Mouse (Mus musculus) kidney, postnatal 4 days (tissue): ENCODE results near the gene Tnni1.

ENCODE experiments used
- DNase-seq, 2 experiments: peaks; one replicate each; pipeline ENCODE4 v3.0.0; 2021; ENCODE audit warnings: mixed read lengths in 2 of 2

Gene Tnni1

GRCm38 (mm10) chr1:135847139-135847562 is 67.9 kb downstream of the Tnni1 start:
- peak; percentile 61 to 71 for DNase-seq

- no peak for DNase-seq
Measured at GRCm38 (mm10) chr1:135847611-135848351, 68.5 kb downstream of the Tnni1 start.

DNA sequence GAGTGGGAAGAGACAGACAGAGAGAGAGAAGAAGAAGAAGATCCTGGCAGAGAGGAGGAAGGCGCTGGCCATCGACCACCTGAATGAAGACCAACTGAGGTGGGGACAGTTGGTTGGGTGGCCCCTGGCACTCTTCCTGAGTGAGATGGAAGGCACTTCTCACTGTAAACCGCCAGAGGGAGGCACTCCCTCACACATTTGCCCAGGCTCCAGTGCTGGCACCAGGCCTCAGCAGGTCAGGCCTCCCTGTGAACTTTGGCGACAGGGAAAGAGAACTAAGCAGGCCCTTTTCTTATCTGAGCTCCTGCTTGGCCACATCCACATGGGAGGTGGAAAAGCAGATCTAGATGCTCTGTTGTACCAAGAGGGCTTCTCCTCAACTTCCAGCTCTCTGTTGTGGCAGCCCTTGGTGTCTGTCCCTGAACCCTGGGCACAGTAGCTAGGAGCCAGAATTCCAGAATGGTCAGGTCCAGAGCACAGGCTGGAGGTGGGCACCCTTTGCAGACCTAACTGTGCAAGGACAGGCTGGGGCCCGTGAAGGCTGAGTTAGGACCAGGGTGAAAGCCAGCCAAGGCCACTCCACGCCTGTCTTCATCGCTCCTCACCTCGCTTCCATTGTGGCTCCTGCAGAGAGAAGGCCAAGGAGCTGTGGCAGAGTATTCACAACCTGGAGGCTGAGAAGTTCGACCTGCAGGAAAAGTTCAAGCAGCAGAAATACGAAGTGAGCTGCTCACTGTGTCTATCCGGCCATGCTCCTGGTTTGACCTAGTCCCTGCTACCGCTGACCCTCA is 71.7 kb downstream of the Tnni1 start:
- DNase-seq: peak; percentile 67 to 74

DNA sequence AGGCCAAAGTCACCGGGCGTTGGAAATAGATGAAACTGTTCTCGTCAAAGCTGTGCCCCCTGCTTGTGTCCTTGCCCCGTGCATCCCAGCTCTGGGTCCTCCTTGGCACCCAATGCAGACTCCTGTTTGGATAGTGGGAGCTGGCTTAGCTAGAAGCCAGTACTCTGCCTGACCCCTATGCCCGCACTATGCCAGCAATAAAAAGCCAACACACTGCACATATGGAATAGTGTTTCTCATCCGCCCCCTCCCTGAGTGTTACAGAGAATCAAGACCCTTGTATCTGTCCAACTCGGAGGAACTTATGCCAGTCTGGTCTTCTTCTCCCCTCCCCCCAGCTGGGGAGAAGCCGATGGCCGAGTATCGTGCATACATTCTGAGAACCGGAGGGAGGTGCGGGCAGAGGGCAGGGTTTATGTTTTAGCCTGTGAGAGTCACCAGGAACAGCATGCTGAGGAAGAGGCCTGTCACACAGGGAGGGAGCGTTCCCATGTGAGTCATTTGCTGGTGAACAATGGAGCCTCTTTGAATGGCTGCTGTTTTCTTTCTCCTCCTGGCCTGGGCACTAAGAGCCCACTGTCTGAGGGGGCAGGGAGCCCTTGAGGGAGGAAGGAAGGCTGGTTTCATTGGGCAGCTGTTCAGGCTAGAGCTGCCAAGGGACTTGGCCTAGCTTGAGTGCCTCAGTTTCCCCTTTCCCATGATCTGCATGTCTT is 73.0 kb downstream of the Tnni1 start:
- DNase-seq: no peak

DNA sequence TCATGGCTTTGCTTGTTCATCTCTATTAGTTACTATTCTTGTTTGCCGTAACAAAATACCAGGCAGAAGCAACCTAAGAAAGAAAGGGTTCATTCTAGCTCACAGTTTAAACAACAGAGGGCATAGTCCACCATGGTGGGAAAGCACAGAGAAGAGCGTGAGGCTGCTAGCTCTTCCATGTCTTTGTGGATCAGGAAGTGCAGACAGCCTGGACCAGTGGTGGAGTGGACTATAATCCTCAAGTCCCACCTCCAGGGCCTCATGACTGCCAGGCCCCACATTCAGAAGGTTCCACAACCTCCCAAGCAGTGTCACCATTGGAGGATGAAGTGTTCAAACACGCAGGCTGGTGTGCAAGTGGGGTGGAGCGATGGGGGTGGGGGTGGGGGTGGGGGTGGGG is 74.0 kb downstream of the Tnni1 start:
- no peak for DNase-seq

DNA sequence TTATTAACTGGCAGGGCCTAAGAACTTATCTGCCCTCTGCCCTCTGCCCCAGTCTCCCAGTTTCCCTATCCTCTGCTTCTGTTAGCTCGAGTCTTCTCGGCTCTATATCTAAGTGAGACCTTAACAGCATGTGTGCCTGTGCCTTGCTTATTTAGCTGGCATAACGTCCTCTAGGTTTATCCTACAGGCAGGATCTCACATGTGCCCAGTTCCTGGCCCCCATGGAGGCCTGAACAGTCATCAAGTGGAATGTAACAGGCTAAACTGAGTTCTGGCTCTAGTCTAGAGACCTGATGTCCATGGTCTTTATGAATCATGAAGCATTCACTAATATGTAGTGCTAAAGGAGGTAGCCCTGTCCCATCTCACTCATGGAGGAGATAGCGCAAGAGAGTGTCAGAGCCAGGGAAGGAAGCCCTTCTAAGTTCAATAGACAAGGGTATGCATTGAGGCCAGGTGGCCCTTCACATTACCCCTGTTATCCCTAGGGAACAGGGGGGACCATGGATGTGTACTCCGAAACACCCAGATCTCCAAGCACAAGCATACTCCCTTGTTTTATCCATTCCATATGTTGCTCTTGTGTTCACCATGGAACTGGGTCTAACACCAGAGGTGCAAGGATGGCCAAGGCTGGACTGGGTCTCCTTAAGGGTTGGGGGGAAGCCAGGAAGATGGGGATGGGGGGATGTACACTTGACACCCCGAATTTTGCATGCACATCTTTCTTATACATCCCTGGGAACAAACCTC is 75.5 kb downstream of the Tnni1 start:
- no peak for DNase-seq

GRCm38 (mm10) chr1:135855344-135855687 is 76.1 kb downstream of the Tnni1 start:
- DNase-seq: no peak

DNA sequence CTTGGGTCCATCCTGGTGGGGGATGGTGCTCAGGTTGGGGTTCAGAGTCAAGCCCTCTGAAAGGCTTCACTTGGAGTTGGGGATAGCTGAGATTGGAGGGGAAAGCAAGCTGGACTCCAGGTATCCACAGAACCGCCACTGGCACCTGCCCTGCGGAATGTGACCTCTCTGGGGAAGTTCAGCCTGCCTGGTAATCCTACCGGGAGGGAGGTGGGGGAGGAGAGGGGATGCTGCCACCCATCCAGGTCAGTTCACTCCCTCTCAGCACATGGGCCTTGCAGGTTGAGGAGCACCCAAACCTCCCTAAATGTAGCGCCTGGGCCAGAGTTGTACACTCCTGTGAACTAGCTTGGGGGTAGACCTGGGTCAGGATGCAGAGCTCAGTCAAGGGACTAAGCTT is 76.8 kb downstream of the Tnni1 start:
- DNase-seq: no peak

DNA sequence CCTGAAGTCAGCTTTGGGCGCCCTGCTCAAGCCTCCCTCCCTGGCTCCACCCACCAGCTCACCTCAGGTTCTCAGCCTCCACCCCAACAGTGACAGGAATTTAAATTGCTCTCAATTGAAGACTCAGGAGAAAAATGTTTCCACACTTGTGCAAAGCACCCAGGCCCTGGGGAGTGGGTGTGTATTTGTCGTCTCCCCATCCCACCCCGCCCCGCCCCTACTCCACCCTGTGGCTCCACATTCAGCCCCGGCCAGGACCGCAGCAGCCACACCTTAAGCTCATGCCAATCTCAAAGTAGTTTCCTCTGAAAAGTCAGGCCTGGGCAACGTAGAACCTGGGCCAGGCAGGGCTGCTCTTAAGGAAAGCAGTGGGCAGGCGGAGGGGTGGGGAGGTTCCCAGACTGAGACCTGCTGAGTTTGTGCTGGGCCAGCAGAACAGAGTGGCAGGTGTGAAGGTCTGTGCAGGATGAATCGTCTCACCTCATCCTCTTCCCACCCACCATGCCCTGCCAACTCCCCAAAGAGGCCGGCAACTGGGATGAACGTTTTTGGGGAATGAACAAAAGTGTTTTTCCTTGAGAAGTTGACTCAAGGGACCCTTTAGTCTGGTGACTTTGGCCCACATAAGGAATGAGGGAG is 78.0 kb downstream of the Tnni1 start:
- DNase-seq: no peak

DNA sequence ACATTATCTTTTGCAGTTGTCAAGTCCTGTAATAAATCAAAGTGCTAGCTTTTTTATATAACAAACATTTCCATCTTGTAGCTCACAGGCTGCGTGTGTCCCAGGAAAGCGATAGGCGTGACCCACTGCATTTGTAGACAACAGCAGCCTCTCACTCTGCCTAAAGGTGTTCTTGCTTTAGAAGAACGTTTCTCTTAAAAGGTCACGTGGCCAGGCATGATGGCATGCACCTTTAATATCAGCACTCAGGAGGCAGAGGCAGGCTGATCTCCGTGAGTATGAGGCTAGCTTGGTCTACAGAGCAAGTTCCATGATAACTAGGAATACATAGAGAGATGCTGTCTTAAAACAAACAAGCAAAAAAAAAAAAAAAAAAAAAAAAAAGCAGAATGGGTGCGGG is 79.3 kb downstream of the Tnni1 start:
- no peak for DNase-seq
